Mouse (Mus musculus): ENCODE measurements at regions not wholly inside any gene's neighbourhood (a gene's known extent, or its start where the extent isn't known, plus 50 kb on each side); places are given as distances from the start of the nearest gene placed in this dataset.

- TF ChIP-seq MYOG (IDR thresholded peaks at IDR 0.05; ENCODE audit: control insufficient read depth, extremely low read depth, insufficient read length), result no peak
- no peak for TF ChIP-seq CTCF (IDR thresholded peaks at IDR 0.05; ENCODE audit: control insufficient read depth, insufficient read depth, insufficient read length)
- no peak for TF ChIP-seq MAX (IDR thresholded peaks at IDR 0.05)
- TF ChIP-seq USF1 (IDR thresholded peaks at IDR 0.05; ENCODE audit: low read depth), result no peak
- no peak for TF ChIP-seq MYOD1 (IDR thresholded peaks at IDR 0.05; ENCODE audit: control insufficient read depth, insufficient read length, low read depth)
- no peak for TF ChIP-seq FOSL1 (IDR thresholded peaks at IDR 0.05; ENCODE audit: insufficient read depth, low read length, poor library complexity, severe bottlenecking)
- TF ChIP-seq CEBPB (IDR thresholded peaks at IDR 0.05; ENCODE audit: low read depth), result no peak
These were observed 189.4 kb downstream of the Map2k6 start for GRCm38 (mm10) chr11:110588280-110588679.
